Mouse (Mus musculus) urinary bladder, postnatal 4 days (tissue): ENCODE measurements around the gene Fcgr4.
"Not testable (repeated sequence)": the region's sequence is repeated elsewhere in the genome, so short reads cannot be mapped to it uniquely, and the experiment has no call there.

Experiments
- DNase-seq, 2 experiments: peaks; one replicate each; pipeline ENCODE4 v3.0.0; 2021 to 2022; ENCODE audit warnings: low spot score in 2 of 2

Fcgr4 gene

GRCm38 (mm10) chr1:171053305-171053704 is 34.6 kb downstream of the Fcgr4 start:
- no peak for DNase-seq

GRCm38 (mm10) chr1:171057253-171057652 is 38.5 kb downstream of the Fcgr4 start:
- no peak for DNase-seq

GRCm38 (mm10) chr1:171059203-171059602 is 40.5 kb downstream of the Fcgr4 start:
- DNase-seq, result no peak

- no peak for DNase-seq
These were observed 41.7 kb downstream of the Fcgr4 start for GRCm38 (mm10) chr1:171060392-171060791.

GRCm38 (mm10) chr1:171061566-171061965 is 42.8 kb downstream of the Fcgr4 start:
- DNase-seq, result no peak

- DNase-seq, result peak; percentile 64 to 81
These were observed 45.1 kb downstream of the Fcgr4 start for GRCm38 (mm10) chr1:171063569-171064490.

- peak; percentile 84 to 88 for DNase-seq
These were observed 45.9 kb downstream of the Fcgr4 start, which contains the start of gene Fcgr3 for GRCm38 (mm10) chr1:171064491-171065242. TSS of gene Fcgr3 (minus strand) at chr1:171064935.

GRCm38 (mm10) chr1:171065243-171065587 is 46.5 kb downstream of the Fcgr4 start:
- peak in 1 of 2 experiments; percentile 74 for DNase-seq

GRCm38 (mm10) chr1:171065768-171066167 is 47.0 kb downstream of the Fcgr4 start:
- peak; percentile 51 to 68 for DNase-seq

GRCm38 (mm10) chr1:171066583-171066982 is 47.9 kb downstream of the Fcgr4 start:
- not testable (repeated sequence) for DNase-seq

GRCm38 (mm10) chr1:171067928-171068327 is 49.2 kb downstream of the Fcgr4 start:
- not testable (repeated sequence) for DNase-seq

GRCm38 (mm10) chr1:171069508-171069907 is 50.8 kb downstream of the Fcgr4 start:
- not testable (repeated sequence) for DNase-seq

- DNase-seq, result not testable (repeated sequence)
These were observed 52.2 kb downstream of the Fcgr4 start for GRCm38 (mm10) chr1:171070879-171071278.

- DNase-seq, result not testable (repeated sequence)
These were observed 53.0 kb downstream of the Fcgr4 start for GRCm38 (mm10) chr1:171071726-171072125.

- DNase-seq, result not testable (repeated sequence)
These were observed 53.5 kb downstream of the Fcgr4 start for GRCm38 (mm10) chr1:171072217-171072616.

- not testable (repeated sequence) for DNase-seq
These were observed 55.6 kb downstream of the Fcgr4 start for GRCm38 (mm10) chr1:171074283-171074682.

- not testable (repeated sequence) for DNase-seq
These were observed 57.5 kb downstream of the Fcgr4 start for GRCm38 (mm10) chr1:171076176-171076575.

GRCm38 (mm10) chr1:171077192-171077591 is 58.5 kb downstream of the Fcgr4 start:
- not testable (repeated sequence) for DNase-seq

GRCm38 (mm10) chr1:171077955-171078354 is 59.2 kb downstream of the Fcgr4 start:
- DNase-seq, result peak in 1 of 2 experiments; percentile 52

GRCm38 (mm10) chr1:171078419-171078818 is 59.7 kb downstream of the Fcgr4 start:
- DNase-seq, result not testable (repeated sequence)

GRCm38 (mm10) chr1:171079345-171079744 is 60.6 kb downstream of the Fcgr4 start:
- DNase-seq, result not testable (repeated sequence)
